Mouse (Mus musculus) embryonic facial prominence, embryonic 15.5 days (tissue): ENCODE results near the gene Atg9b. TPM values are rescaled to one million over a fixed set of nuclear protein-coding genes. Genes with fewer than 3 reads are reported as not detected.

Experiments used
- ATAC-seq: fragments of 200-750 bp; cut with Nextera tagmentation; 2 replicates; pipeline ENCODE4 v1.8.0; 2017; ENCODE audit warnings: low read depth, moderate TSS enrichment; ENCODE audit not compliant: insufficient number of reproducible peaks, low FRiP score, low TSS enrichment
- H3K27ac ChIP-seq: fragments of 300-500 bp; sonication (generic); replicated peaks from 2 replicates; pipeline ENCODE4 v1.5.1; 2015; ENCODE audit warnings: mild to moderate bottlenecking, inconsistent platforms
- H3K27me3 ChIP-seq: fragments of 300-500 bp; sonication (generic); 2 replicates; pipeline ENCODE4 v1.6.1; 2015; ENCODE audit warnings: inconsistent platforms
- H3K36me3 ChIP-seq: fragments of 300-500 bp; sonication (generic); 2 replicates; pipeline ENCODE4 v1.6.1; 2015; ENCODE audit warnings: mild to moderate bottlenecking, inconsistent platforms
- H3K4me1 ChIP-seq: fragments of 300-500 bp; sonication (generic); 2 replicates; pipeline ENCODE4 v1.6.1; 2015; ENCODE audit warnings: inconsistent platforms
- H3K4me2 ChIP-seq: fragments of 300-500 bp; sonication (generic); replicated peaks from 2 replicates; pipeline ENCODE4 v1.6.1; 2015; ENCODE audit warnings: mild to moderate bottlenecking, inconsistent platforms
- H3K4me3 ChIP-seq: fragments of 300-500 bp; sonication (generic); replicated peaks from 2 replicates; pipeline ENCODE4 v1.5.1; 2015; ENCODE audit warnings: mild to moderate bottlenecking, inconsistent platforms
- H3K9ac ChIP-seq: fragments of 300-500 bp; sonication (generic); 2 replicates; pipeline ENCODE4 v1.6.1; 2015; ENCODE audit warnings: inconsistent platforms
- H3K9me3 ChIP-seq: fragments of 300-500 bp; sonication (generic); replicated peaks from 2 replicates; pipeline ENCODE4 v1.6.1; 2016; ENCODE audit warnings: inconsistent platforms
- WGBS: fragments of 180-500 bp; shearing (Covaris S2); methylation state at CpG from one replicate; pipeline ENCODE4 v1.1.7; 2015; 5-methylcytosine and 5-hydroxymethylcytosine counted together
- polyA plus RNA-seq: library from polyadenylated mRNA; unstranded; fragments of >200 nt; fragmentation: Nextera tagmentation; extraction: Ambion mirVana; gene quantifications from 2 replicates; pipeline ENCODE4 v1.2.1, GENCODE M21; 2015

Gene Atg9b
- polyA plus RNA-seq, 1 experiment from 2014 or later = 3.9 TPM

DNA sequence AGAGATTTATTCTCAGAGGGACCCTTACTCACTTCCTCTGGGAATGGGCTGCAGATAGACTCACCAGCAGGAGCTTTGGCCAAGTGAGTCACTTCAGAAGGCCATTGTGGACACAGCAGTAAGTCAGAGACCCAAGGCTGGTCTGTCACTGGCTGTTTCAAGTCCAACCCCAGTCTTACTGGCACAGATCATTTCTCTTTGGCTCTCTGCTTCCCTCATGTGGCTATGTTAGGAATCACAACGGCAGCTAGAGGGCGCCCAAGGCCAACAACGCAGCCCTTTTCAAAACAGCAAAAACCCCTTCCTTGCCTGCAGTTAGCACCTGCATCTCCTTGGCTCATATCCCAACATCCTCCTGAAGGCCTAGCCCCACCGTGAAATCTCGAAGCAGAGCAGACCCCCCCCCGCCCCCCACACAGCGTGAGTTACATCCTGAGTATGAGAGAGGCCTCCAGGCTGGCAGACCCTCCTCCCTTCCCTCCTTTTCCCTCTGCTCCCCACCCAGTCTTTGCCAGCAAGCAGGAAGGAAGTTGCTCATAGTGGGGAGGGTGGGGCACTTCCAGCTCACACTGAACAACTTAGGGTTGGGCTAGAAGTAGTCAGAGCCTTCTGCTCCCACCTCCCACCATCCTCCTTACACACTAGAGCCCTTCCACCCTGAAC is 31.0 kb downstream of the Atg9b start:
- Histone ChIP-seq H3K27me3 (0 out of 2 replicates have a peak, but pooled peaks cover 6% of the 10 kb centered on the region), H3K27ac (no peak overlapping the region)
- ATAC-seq = no peak

DNA sequence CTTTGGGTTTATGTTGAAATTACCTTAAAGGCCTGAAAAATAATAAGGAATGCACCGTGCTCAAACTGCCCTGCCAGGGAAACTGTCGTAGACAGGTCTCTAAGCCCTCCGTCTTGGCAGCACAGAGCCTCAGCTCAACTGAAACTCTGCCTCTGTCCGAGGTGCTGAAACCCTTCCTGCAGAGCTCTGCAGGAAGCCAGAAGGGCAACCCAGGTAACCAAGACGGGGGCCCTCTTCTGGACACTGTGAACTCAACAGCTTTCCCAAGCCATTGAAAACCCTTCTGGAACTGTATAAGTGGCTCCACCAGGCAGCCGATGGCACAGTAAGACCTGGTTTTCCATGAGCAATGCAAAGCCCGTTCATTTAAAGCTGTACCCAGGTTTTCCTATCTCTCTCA is 34.5 kb downstream of the Atg9b start:
- Histone ChIP-seq H3K27ac (no peak overlapping the region), H3K4me1 (peaks cover 7% of the 10 kb centered on the region), H3K4me2 (no peak overlapping the region), H3K9ac (no peak overlapping the region), H3K36me3 (no peaks in the 10 kb centered on the region), H3K27me3 (peaks cover 20% of the 10 kb centered on the region), H3K9me3 (no peaks in the 10 kb centered on the region), H3K4me3 (no peak overlapping the region)
- 12% methylated on average over 7 of the region's 7 CpGs for WGBS
- ATAC-seq = 0 out of 2 replicates have a peak, but pooled peaks have one; percentile 26

More for the DNA sequence above, 31.0 kb downstream of the Atg9b start:
- H3K4me1 ChIP-seq = no peaks in the 10 kb centered on the region
- 0% methylated on average over 7 of the region's 7 CpGs for WGBS
- H3K9me3 ChIP-seq = no peaks in the 10 kb centered on the region
- H3K9ac ChIP-seq = no peak overlapping the region
- H3K36me3 ChIP-seq = no peaks in the 10 kb centered on the region
- no peak overlapping the region for H3K4me2 ChIP-seq
- no peak overlapping the region for H3K4me3 ChIP-seq

DNA sequence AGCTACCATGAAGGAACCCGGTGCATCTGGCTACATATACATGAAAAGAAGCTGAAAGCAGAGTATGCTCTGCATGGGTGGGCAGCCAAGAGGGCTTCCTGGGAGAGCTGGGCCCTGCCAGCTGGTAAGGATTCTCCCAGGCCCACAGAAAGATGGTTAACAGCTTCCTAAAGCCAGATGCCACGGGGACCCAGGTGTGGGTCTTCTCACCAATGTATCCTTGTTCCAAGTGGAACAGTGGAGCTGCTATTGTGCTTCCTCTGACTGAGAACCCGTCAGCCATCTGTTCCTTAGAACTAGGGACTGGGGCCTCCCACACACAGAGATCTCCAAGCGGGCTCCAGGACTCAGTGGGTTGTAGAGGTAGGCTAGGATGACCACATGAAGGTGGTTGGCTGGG is 35.2 kb downstream of the Atg9b start:
- peaks cover 14% of the 10 kb centered on the region for H3K4me1 ChIP-seq
- no peaks in the 10 kb centered on the region for H3K9me3 ChIP-seq
- no peak overlapping the region for H3K27ac ChIP-seq
- H3K4me2 ChIP-seq = no peak overlapping the region
- no peak for ATAC-seq
- no peaks in the 10 kb centered on the region for H3K36me3 ChIP-seq
- H3K9ac ChIP-seq = no peak overlapping the region
- 62% methylated on average over 4 of the region's 4 CpGs for WGBS
- no peak overlapping the region for H3K4me3 ChIP-seq
- peaks cover 27% of the 10 kb centered on the region for H3K27me3 ChIP-seq

DNA sequence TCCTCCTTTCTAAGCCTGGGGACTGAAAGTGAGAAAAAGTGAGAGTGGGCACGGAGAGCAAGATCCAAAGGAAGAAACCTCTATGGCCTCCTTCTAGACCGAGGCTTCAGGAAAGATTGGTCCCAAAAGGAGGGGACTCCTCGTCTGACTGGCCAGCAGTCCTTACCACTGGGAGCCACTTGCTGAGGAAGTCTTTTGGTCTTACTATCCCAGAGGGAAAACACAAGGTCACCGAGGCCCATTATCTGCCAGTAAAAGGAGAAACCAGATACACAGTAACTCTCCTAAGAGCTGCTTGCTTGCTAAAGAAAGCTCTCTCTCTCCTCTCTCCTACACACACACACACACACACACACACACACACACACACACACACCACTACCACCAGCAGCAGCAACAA is 38.6 kb downstream of the Atg9b start:
- H3K9me3 ChIP-seq = no peaks in the 10 kb centered on the region
- H3K27ac ChIP-seq = 0 out of 2 replicates have a peak overlapping the region, but pooled peaks have one; percentile 28
- no peak overlapping the region for H3K9ac ChIP-seq
- H3K27me3 ChIP-seq = peaks cover 54% of the 10 kb centered on the region
- no peak overlapping the region for H3K4me3 ChIP-seq
- H3K36me3 ChIP-seq = no peaks in the 10 kb centered on the region
- H3K4me2 ChIP-seq = no peak overlapping the region
- WGBS = 21% methylated on average over 4 of the region's 4 CpGs
- no peak for ATAC-seq
- peaks cover 38% of the 10 kb centered on the region for H3K4me1 ChIP-seq

DNA sequence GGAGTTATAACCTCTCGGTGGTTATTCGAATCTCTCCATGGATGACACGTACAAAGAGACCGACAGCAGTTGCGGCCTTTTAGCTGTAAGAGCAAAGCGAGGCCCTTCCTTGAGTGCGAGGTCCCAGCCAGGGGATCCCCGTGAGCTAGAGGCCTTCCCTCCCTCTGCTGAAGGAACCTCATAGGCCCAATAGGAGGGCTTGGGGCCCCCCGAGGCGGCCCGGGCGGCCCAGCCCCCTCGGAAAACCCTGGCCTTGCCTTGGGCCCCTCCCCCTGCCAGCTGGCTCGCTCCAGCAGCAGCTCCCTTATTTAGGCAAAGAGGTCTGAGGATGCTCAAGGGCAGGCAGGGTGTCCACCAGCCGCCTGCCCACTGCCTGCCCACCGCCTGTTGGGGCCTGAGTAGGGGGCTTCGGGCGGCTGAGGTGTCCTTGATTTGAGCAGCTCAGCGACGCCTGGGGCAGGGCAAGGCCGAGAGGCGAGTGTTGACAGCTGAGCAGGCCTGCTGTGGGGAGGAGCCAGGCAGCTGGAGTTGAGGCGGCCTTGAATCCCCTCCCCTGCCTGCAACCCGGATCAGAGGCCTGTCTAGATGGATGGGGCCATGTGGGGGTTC is 39.6 kb downstream of the Atg9b start:
- 2% methylated on average over 24 of the region's 24 CpGs for WGBS
- Histone ChIP-seq H3K27me3 (peaks cover 61% of the 10 kb centered on the region), H3K36me3 (no peaks in the 10 kb centered on the region), H3K4me3 (peak overlapping the region; percentile 60), H3K9ac (no peak overlapping the region), H3K9me3 (no peaks in the 10 kb centered on the region), H3K4me2 (peak overlapping the region; percentile 99), H3K27ac (peak overlapping the region; percentile 74), H3K4me1 (peaks cover 44% of the 10 kb centered on the region)
- ATAC-seq = peak; percentile 56

DNA sequence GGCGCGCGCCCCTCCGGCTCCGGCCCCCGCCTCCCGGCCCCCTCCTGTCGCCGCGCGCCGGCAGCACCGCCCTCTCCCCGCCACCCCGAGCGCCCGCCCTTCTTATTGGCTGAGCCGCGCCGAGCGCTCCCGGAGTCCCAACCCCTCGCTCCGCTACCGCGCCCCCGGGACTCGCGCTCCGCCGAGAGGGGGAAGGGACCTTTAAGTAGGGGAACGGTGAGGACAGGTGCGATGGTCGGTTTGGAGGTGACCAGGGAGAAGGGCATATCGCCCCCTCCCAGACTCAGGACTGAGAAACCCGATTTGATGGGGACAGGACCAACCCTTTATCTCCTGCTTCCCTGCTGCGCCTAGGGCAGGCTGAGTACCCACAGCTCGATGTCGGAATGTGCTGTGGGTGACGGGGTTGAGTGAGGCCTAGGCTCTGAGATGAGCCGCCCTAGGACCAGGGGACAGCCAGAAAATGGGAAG is 40.2 kb downstream of the Atg9b start:
- Histone ChIP-seq H3K4me2 (peak overlapping the region; percentile 99), H3K4me3 (peak overlapping the region; percentile 60), H3K36me3 (no peaks in the 10 kb centered on the region), H3K9ac (peak overlapping the region; percentile 3; the same call in 1 of the 2 replicates), H3K27ac (peak overlapping the region; percentile 74), H3K4me1 (peaks cover 44% of the 10 kb centered on the region), H3K9me3 (no peaks in the 10 kb centered on the region), H3K27me3 (peaks cover 61% of the 10 kb centered on the region)
- ATAC-seq = peak; percentile 84
- under 1% methylated on average over 37 of the region's 41 CpGs for WGBS

DNA sequence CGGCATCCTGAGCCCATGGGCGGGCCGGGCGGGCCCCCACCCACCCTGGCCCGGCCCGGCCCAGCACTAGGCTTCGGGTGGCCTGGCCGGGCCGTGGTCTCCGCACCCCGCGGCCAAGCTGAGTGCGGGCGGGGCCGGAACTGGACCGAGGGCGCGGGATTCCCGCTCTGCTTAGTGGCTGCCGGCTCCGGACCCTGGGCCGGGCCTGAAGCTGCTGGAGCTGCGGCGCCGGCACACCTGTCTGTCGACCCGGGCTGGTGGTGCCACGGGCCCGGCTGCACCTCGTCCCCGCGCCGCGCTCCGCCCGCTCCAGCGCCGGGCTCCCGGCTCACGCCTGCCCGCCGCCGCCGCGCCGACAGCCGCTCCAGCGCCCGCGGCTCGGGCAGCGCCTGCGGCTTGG is 40.7 kb downstream of the Atg9b start, which contains the start of gene Kcnh2:
Gene Kcnh2, minus strand, starts transcription at position 327 of the 400 bp plus-strand sequence.
- WGBS = under 1% methylated on average over 43 of the region's 53 CpGs
- Histone ChIP-seq H3K4me1 (peaks cover 44% of the 10 kb centered on the region), H3K36me3 (no peaks in the 10 kb centered on the region), H3K27me3 (peaks cover 64% of the 10 kb centered on the region), H3K9me3 (no peaks in the 10 kb centered on the region), H3K4me2 (peak within 1 kb of the TSS; percentile 99), H3K27ac (peak within 1 kb of the TSS; percentile 74), H3K9ac (peak within 1 kb of the TSS; percentile 37), H3K4me3 (peak within 1 kb of the TSS; percentile 60)
- ATAC-seq = peak; percentile 1; the same call in 1 of the 2 replicates

DNA sequence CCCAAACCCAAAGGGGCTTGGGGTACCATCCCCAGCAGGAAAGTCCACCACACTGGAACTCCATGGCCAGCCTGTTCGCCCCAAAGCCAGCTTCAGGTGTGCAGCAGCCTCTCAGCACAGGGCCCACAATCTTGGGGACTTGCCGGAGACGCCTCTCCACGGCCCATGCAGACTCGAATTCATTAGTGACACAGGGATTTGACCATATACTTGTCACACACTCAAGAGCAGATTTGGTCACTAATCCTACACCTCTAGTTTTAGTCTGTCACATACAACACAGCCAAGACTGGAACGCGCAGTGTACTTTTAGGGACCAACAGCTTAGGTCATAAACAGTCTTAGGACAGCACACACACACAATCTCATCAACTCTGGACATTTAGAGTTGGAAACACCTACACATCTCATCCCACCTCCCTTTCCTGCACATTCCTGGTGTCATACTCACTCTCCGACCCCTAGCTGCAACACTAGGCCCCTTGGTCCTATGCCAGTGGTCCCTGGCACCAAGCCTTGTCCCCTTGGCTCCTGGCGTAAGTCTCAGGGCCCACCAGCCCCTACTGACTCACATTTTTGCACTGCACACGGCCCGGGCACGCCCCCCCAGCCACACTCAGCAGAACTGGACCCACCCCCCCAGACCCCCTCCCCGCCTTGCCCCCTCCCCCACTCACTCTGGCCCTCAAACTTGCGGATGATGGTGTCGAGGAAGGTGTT is 41.3 kb downstream of the Atg9b start:
- Histone ChIP-seq H3K27me3 (peaks cover 70% of the 10 kb centered on the region), H3K27ac (no peak overlapping the region)

DNA sequence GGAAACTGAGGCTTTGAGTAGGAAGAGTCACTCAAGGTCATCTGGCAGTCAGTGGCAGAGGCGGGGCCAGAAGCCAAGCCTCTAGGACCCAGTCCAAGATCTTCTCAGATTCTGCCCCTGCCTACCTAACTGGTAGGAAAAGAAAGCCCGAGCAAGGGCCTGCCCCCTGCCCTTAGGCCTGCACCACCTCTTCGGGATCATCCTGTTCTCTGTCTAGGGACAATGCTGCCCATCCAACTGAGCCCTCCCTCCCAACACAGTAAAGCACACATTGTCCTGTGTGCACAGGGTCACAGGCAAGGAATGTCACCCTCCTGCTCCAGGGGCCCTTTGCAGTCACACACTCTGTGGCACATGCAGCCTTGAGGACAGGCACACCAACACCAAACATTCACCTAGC is 41.9 kb downstream of the Atg9b start:
- H3K9me3 ChIP-seq = no peaks in the 10 kb centered on the region
- WGBS = 49% methylated on average over 3 of the region's 3 CpGs
- H3K36me3 ChIP-seq = no peaks in the 10 kb centered on the region
- H3K4me3 ChIP-seq = no peak overlapping the region
- H3K9ac ChIP-seq = no peak overlapping the region
- no peak for ATAC-seq
- peak overlapping the region; percentile 99 for H3K4me2 ChIP-seq
- H3K27ac ChIP-seq = no peak overlapping the region
- H3K27me3 ChIP-seq = peaks cover 76% of the 10 kb centered on the region
- H3K4me1 ChIP-seq = peaks cover 45% of the 10 kb centered on the region

More for the DNA sequence above, 41.3 kb downstream of the Atg9b start:
- H3K4me1 ChIP-seq = peaks cover 44% of the 10 kb centered on the region
- no peaks in the 10 kb centered on the region for H3K9me3 ChIP-seq
- no peaks in the 10 kb centered on the region for H3K36me3 ChIP-seq
- peak overlapping the region; percentile 37 for H3K9ac ChIP-seq
- no peak for ATAC-seq
- peak overlapping the region; percentile 99 for H3K4me2 ChIP-seq
- peak overlapping the region; percentile 60 for H3K4me3 ChIP-seq
- WGBS = 40% methylated on average over 15 of the region's 15 CpGs

DNA sequence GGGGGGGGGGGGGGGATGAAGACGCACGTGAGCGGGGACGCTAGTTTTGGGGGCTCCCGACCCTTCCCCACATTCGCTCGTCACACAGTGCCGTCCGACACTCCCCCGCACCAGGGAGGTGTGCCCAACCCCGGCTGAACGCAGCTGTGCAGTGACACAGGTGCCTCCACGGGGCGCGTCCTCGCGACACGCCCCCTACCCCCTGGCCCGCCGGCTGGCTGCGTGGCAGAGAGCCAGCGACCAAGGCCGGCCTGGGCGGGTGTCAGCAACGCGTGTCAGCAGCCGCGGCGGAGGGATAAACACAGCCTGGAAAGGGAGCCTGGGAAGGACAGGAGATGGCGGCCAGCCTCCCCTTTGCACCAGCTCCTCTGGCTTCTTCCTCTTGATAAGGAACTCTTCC is 43.4 kb downstream of the Atg9b start:
- no peak overlapping the region for H3K9ac ChIP-seq
- peaks cover 55% of the 10 kb centered on the region for H3K4me1 ChIP-seq
- H3K4me2 ChIP-seq = peak overlapping the region; percentile 94
- H3K36me3 ChIP-seq = no peaks in the 10 kb centered on the region
- WGBS = under 1% methylated on average over 30 of the region's 30 CpGs
- H3K27me3 ChIP-seq = peaks cover 80% of the 10 kb centered on the region
- no peak for ATAC-seq
- no peak overlapping the region for H3K27ac ChIP-seq
- no peaks in the 10 kb centered on the region for H3K9me3 ChIP-seq
- H3K4me3 ChIP-seq = peak overlapping the region; percentile 47

DNA sequence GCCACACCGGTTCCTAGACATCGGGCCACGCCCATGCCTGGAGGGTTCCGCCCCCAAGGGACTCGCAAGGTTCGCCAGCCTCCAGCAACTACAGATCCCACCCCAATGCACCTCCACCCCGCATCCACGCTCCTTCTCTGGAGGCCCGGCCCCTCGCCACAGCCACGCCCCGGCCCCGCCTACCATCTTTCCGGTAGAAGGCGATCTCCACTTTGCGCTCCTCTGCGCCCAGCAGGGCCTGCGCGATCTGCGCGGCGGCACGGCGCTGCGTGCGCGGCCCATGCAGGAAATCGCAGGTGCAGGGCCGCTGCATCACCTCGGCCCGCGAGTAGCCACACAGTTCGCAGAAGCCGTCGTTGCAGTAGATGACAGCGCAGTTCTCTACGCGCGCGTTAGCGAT is 43.8 kb downstream of the Atg9b start:
- Histone ChIP-seq H3K36me3 (no peaks in the 10 kb centered on the region), H3K27me3 (peaks cover 77% of the 10 kb centered on the region), H3K4me1 (peaks cover 55% of the 10 kb centered on the region), H3K4me3 (peak overlapping the region; percentile 47), H3K9ac (no peak overlapping the region), H3K4me2 (peak overlapping the region; percentile 94), H3K27ac (no peak overlapping the region), H3K9me3 (no peaks in the 10 kb centered on the region)
- under 1% methylated on average over 41 of the region's 41 CpGs for WGBS
- ATAC-seq = peak; percentile 48
